Mouse (Mus musculus): ENCODE measurements at regions not wholly inside any gene's neighbourhood (a gene's known extent, or its start where the extent isn't known, plus 50 kb on each side); places are given as distances from the start of the nearest gene placed in this dataset.

DNA sequence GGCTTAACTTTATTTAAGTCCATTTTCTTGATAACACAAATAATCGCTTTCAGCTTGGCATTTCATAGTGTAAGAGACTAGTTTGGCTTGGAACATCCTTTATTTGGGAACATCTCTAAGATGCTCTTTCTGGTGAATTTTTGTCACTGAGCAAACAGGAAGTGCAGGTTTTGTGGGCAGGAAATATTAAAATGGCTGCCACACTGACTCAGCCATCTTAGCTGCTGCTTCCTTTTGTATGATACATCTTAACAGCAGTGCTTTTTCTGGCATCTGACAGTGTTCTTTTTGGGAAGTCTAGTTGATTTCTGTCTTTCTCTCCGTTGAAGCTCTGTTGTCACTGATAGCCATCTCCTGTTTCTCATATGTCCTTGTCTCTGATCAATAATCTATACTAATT, 329.4 kb upstream of the Tet2 start:
- DNase-seq (ENCODE audit: low read depth), result peak; percentile 70

DNA sequence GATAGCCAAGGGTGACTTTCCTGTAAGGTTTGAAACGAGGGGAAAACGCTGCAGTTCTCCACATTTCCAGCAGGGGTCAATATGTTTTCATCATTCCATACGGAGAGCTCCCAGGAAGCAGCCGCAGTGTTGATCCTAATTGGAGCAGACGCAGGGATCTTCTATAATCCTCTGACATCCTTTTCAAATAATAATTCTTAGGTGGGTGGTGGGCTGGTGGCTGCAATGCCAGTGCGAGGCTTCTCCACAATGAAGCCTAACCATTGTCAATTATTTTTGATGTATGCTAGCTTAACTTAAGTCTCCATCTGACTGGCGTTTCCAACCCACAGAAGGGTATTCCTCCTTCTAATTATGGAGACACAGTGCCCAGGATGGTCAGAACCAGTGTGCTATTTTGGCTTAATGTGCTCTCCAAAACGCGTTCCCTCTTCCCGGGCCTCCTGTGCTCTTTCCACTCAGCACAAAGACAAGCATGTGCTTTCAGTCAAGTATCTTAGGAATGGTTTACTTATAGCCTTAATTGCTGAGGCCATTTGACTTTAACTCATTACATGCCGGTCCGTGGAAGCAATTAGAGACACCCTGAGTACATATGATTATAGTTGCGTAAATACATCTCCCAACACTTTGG, 331.6 kb upstream of the Tet2 start:
- DNase-seq (ENCODE audit: low read depth), result peak; percentile 54

DNA sequence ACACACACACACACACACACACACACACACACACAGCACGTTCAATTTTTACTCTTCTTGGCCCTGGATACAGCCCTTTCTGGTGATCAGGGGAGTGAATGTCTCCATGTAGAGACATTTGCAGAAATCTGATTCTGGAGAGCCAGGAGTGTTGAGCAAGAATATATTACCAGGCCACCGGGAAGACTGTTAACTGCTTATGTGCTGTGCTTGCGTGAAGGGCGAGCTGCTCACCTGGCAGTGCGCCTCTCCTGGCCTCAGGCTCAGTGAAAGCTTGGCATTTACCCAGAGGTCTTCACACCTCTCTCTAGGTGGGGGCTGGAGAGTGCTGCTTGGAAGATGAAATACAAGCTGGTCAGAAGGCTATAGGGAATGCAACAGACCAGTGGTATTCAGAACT, 332.4 kb upstream of the Tet2 start:
- DNase-seq (ENCODE audit: low read depth), result no peak

DNA sequence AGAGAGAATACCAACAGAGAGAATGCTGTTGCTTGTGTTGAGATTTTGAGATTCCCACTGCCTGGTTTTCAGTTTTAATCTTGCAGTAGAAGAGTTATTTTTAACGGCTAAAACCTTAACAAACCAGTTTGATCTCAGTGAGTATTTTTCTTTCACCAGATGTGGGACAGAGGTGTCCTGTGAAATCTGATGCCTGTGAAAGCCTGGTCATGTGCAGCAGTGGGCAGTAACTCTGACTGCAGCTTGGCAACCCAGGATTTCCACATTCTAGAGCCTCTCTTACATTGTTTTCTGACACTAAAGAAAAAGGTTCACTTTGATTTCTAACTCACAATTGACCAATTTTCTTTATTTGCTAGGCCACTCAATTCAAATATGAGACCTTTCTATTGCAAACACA, 335.7 kb upstream of the Tet2 start:
- DNase-seq (ENCODE audit: low read depth), result peak; percentile 9

DNA sequence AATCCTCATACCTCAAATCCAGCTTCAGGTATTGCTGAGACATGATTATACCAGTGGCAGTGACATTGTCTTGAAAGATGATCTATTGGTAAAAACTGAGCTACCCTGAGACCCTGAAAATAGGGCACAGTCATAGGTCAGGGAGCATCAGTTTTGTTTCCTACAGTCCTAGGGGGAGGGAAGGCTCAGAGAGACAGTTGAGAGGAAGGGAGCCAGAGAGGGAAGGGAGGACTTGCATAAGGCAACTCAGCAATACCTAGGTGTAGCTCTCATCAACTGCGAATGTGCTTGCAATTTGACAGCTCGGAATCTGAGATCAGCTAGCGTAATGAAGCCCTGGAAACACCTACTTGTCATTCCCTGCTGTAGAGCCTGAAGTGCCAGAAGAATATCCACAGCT, 334.4 kb upstream of the Cxxc4 start:
- DNase-seq (ENCODE audit: low read depth), result no peak

DNA sequence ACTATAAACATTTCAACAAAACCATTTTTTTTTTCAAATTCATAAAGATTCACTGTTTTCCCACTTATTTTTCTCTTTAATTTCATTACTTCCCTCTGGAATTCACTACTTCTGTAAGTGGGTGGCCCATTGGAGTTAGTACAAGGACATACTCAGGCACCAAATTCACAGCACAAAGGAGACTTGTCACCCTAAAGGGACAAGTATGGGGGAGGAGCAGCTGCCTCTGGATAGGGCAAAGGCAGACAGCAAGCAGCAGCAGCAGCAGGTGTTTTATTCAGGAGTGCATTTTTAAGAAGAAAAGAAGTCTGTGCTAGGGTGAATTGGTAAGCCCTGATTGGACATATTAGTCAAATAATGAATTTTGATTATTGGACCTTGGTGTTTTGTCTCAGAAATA, 314.1 kb upstream of the Cxxc4 start:
- DNase-seq (ENCODE audit: low read depth), result no peak

DNA sequence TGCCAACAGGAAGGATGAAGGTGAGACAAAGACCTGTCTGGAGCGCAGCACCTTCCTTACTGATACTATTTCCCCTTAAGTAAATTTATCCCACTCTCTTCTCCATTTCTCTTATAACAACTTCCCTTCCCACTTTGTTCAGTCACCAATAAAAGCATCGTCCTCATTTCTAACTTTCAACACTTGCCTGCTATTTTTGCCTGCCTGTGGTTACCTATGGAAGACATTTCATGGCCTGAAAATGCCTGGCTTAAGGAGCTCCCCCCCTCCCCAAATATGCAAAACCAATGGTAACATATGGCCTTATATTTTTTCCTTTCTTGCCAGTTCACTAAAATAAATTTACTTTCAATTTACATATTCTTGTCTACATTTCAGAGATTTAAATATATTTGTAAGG, 271.0 kb upstream of the Cxxc4 start:
- no peak for DNase-seq (ENCODE audit: low read depth)

DNA sequence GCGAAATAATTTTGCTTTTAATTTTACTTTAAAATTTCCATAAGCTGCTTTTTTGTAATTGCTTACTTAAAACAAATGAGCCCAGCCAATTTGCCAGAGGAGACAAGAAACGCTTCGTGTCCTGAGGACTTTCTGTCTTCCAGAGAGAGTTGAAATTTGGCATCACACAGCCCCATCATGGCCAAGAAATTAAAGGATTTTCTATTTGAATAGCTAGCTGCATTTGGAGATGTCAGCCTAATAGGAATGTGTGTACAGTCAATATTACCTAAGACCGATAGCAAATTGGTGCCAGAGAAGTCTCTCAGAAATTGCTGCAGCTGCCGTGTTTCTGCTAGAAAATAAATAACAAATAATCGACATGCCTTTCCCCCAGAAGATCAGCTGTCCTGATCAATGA, 268.1 kb upstream of the Cxxc4 start:
- DNase-seq (ENCODE audit: low read depth), result no peak

DNA sequence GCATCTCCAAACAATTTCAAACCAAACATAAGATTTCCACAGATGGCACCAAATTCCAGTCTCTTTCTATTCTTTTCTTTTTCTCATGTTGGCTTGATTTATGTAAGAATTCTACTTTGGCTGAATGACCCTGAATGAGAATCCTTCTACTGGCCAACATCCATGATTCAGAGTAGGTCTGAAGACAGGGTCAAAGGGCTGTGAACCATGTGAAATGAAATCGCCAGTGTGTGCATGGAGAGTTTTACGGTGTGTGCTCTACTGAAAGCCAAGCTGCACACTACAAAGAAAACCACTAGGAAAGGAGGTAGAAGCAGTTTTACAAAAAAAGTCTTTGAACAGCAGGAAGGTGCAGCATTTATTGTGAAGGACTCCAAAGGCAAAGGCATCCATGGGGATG, 263.5 kb upstream of the Cxxc4 start:
- no peak for DNase-seq (ENCODE audit: low read depth)

DNA sequence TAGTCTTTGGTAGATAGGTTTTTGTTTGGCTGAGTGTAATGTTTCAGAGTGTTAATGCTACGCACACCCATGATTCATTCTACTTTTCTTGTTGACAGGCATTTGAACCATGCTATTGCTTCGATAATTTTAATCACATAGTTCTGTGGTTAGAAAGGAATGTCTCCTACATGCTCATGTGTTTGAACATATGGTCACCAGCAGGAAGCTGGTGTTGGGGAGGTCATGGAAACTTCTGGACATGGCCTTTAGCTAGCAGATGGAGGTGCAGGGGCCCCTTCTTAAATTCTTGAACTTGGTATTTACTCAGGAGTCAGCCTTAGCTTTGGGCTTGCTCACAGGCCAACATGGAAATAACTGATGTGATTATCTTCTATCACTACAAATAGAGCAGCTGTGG, 248.6 kb upstream of the Cxxc4 start:
- peak; percentile 16 for DNase-seq (ENCODE audit: low read depth)

DNA sequence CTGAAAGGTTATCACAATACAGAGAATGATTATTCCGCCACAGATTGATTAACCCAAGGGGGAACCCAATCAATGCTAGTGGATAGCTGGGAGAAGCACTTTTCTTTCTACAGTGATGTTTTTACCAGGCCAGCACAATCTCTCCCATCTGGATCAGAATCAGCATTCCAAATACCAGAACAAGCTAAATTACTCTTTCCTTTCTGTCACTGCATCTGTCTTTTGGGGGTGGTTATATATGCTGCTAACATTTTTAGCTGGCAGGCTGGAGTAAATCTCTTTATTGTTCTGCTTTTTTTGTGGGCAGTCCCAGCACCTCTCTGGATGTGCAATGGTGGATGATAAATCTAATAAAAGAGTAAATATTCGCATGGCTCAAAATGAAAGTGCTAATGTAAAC, 242.3 kb upstream of the Cxxc4 start:
- no peak for DNase-seq (ENCODE audit: low read depth)

DNA sequence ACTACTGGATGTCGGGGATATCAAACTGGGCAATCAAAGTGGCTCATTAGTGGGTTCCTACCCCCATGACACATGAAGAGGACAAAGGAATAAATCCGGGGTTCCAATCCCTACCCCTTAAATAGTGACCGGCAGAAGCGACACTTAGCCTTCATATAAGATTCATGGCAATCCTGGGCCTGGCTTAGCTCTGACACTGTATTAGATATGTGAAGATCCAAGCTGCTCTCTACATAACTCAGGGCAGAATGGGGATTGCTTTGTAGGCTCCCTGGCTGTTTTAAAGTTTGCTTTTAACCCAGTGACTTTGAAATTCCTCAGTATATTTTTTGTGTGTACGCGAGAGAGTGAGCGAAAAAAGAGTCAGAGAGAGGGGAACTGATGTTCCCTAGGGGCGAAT, 236.3 kb upstream of the Cxxc4 start:
- no peak for DNase-seq (ENCODE audit: low read depth)

DNA sequence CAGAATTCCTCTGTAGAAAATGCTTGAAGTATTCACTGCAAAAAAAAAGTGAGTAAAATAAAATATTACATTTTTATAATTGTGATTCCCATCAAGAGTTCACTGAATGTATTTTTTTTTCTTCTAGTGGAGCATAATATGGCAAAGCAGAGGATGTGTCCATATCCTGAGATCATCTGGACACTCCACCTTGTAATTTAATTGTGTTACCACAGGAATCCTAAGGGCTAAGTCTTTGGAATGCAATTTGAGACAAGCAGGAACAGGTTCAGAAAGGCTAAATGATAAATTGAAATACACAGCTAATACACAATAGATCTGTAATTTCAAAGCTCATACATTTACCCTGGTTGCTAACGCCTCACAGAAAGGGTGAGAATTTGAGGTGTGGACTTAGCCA, 235.7 kb upstream of the Cxxc4 start:
- DNase-seq (ENCODE audit: low read depth), result no peak

DNA sequence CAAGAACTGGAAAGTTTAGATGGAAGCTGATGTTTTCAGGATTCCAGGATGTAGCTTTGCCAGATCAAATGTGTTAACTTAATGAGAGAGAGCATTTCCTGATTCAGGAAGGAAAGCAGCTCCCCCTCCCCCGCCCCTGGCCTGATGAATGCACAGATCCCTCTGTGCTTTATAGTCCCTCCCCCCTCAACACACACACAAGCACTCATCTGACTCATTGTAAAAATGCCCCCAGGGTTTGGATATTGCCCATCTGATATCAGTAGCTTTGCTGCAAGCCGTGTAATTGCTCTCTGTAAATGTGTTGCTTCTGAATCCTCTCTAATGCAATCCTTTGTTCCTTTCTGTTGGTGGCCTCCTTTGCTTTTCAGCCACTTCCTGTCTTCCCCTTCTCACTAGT, 221.5 kb upstream of the Cxxc4 start:
- peak; percentile 19 for DNase-seq (ENCODE audit: low read depth)

DNA sequence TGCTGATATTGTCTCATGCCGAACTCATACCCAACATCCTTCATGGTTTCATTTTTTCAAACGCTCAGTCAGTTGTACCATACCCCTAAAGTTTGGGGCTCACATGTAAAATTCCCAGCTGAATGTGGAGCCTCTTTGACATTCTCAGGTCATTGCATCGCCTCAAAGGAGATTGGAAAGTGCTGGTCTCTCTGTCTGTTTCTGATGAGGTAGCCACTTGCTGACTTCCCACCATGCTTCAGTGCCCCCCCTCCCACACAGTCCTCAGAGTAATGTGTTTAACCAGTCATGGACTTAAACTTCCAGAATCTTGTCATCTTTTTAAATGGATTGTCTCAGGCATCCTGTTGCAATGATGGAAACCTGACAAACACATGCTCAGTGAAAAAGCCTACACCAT, 220.9 kb upstream of the Cxxc4 start:
- no peak for DNase-seq (ENCODE audit: low read depth)

DNA sequence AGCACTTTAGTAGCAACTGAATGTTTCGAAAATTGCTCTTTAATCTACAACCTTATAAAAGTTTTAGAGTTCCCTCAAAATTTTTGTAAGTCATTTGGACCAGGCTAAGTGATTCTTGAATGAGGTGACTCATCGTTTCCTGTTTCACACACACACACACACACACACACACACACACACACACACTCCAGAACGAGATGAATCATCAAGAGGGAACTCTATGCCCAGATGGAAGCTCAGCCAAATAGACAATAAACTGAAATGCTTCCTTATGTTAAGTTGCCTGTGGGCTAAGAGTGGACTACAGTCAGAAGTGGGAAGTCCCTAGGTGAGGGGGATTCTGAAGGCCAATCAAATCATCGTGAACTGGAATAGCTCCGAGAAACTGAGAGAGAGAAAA, 202.4 kb upstream of the Cxxc4 start:
- peak; percentile 91 for DNase-seq (ENCODE audit: low read depth)

DNA sequence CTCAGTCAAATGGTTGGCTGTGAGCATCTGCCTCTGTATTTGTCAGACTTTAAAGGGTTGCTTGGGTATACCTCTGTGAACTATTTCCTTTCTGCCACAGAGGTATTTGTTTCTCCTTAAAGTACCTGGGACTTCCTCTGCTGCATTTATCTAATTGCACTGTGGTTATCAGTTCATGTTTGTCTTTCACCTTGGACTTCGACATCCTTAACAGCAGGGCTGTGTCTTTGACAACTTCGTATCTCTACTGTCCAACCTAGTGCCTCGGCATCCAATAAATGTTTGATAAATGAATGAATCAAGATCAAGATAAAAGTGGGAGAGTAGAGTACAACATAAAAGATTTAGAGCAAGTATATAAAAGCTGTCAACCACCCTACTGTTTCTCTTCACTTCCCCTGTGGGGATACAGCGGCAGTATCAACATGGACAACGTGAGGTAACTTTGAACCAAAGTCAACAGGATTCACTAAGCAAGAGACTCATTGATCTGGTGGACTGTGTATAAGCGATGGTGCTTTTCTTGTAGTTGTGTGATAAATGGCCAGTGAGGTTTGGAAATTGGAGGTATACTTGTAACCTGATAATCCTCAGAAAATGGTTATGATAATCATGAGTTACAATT, 199.9 kb upstream of the Cxxc4 start:
- DNase-seq (ENCODE audit: low read depth), result no peak

DNA sequence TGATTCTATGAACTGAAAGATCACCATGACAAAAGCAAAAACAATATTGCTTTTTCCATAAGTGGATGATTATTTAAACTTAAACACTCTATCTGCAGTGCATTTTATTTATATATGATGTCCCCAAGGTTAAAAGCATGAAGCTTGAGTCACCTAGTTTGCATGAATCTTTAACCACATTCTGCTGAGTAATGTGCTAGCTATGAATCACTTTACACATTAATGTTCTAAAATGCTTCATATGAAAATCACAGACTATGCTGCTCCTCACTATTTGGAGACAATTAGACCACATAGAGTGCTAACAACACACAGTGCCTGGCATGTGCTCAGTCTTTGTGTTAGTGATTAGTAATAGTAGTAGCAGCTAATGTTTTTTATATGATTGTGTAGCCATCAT, 185.6 kb upstream of the Cxxc4 start:
- peak; percentile 37 for DNase-seq (ENCODE audit: low read depth)

DNA sequence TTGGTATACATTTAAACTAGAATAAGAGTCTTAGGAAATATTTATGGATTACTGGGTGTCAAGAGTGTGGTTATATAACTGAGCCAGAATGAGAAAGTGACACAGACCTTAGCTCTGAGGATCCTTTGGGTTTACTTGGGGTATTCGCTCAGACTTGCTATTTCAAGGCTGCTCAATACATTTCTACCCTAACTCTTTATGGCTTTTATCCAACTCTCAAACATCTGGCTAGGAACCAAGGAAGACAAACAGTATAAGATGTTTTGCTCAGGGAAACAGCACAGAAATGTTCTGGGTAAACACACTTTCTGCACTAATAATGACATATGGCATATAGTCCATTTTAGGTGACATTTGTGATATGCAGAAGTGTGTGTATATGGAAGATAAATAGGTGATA, 153.8 kb upstream of the Cxxc4 start:
- no peak for DNase-seq (ENCODE audit: low read depth)

DNA sequence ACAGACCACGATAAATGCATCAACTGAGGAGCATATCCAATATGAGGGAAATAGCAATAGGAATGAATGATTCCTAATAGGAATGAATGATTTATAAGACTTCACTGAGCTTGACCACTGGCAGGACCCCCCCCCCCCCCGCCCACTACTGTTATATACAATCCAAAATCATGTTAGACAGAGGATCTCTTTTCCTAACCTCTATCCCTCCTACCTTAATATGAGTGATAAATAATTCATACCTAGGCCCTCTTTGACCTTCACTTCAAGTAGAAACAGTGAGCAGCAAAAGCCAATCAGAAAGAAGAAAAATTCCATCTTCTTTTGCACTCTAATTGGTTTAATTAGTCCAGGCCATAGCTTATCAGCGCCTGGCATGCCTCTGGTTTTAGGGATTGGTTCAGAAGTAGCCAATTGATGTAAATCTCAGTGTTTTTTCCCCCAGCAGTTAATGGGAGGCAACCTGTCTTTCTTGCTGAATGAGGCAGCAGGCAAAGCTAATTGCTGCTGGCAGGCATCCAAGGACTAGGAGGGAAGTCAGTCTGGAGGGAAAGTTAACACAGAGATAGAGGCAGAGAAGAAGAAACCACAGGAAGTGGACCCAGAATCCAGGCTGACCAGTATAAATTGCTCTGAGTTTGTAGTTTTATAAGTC, 136.7 kb upstream of the Cxxc4 start:
- peak; percentile 93 for DNase-seq (ENCODE audit: low read depth)

DNA sequence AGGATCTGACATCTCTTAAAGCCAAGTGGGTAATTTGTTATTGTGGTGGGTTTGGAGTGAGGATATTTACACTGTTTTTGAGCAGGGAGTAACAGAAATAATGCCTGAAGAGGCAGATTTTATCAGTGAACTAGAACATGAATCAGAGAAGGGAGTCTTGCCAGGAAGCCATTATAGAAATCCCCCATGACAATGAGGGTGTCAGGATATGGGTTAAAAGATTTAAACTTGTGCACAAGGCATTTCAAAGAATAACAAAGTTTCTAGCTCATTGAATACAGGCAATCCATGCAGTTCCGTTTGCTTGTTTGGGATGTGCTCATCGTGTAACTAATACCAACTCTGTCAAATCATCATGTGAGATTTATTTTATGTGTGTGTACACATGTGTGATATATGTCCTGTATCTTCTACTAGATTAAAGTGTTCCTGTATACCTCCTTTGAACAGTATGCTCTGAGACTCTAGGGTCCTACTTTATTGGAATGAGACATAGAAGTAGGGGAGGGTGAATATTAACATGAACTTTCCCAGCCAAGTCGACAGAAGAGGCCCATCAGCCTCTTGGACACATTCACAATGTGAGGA, 134.0 kb upstream of the Cxxc4 start:
- DNase-seq (ENCODE audit: low read depth), result no peak

DNA sequence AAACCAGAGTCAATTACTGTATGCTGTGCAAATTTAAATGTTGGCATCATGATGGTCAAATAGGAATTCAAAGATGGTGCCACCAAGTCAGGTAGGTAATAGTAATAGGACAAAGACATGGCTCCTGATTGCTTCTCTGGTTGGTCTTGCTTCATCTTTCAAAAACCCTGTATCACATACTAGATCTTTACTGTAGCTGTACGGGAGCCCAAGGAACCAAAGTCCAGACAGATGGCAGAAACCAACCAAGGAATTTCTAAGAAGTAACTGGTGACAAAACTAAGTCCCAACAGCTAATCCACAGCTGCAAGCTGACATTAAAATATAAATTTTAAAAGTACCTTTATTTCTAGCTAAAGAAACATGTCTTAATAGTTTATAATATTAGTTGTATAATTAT, 131.7 kb upstream of the Cxxc4 start:
- DNase-seq (ENCODE audit: low read depth), result no peak

DNA sequence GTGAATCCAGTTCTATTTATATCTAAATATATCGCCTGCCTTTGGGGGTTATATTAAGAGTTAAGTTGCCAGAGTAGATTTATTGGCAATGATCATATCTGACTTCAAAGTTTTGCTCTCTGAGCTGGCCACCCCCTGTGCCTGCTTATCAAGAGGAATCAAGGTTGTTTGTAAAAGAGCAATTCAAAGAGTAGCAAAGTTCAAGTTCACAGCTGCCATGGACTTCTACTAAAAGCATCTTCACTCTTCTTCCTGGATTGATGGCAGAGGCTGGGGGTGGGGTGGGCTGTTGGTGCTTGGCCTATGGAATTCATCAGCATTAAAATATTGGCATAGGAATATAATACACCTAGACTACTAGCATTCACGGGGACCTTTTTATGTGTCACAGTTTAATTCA, 131.2 kb upstream of the Cxxc4 start:
- DNase-seq (ENCODE audit: low read depth), result no peak

DNA sequence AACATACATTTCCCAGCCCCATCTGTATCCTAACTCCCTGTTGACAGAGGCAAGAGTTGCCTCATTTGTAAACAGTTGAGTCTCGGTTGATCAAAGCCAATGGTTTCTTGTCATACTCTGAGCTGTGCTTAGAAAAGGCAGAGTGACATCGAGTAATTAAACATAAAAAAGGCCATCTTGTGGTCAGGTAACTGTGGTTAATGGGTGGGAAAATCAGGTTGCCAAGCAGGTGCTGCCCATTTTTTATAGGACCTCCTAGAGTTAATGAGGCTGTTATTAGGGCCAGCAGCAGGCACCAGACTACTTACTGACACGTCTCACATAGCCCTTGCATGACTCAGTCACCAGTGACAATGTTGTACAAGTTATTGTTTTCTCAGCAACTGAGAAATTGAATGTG, 130.7 kb upstream of the Cxxc4 start:
- no peak for DNase-seq (ENCODE audit: low read depth)
